Mouse (Mus musculus) MEL (cell line): ENCODE measurements at regions not wholly inside any gene's neighbourhood (a gene's known extent, or its start where the extent isn't known, plus 50 kb on each side); places are given as distances from the start of the nearest gene placed in this dataset.

Experiments
- DNase-seq: peaks from one replicate; pipeline ENCODE4 v3.0.0; 2011; ENCODE audit warnings: low read depth, low spot score
- H3K27ac ChIP-seq: 2 replicates; pipeline ENCODE4 v1.5.1; 2012; ENCODE audit warnings: low read depth, mild to moderate bottlenecking, control low read depth, low read length, moderate library complexity; ENCODE audit not compliant: control insufficient read depth
- H3K27me3 ChIP-seq, 2 experiments: fragments of 150-350 bp in 1 of 2; sonication (generic) in 1 of 2; 2 replicates each; pipeline ENCODE4 v1.6.1; 2012; ENCODE audit warnings: low read length in 2 of 2, mild to moderate bottlenecking in 2 of 2, improper control_type of control experiment in 1 of 2, moderate library complexity in 1 of 2; ENCODE audit not compliant: insufficient read depth in 2 of 2, control insufficient read depth in 1 of 2
- H3K36me3 ChIP-seq, 2 experiments: 2 replicates each; pipeline ENCODE4 v1.6.1; 2012 to 2014; ENCODE audit warnings: low read length in 2 of 2, improper control_type of control experiment in 1 of 2, inconsistent platforms in 1 of 2, mild to moderate bottlenecking in 1 of 2; ENCODE audit not compliant: insufficient read depth in 2 of 2, control insufficient read depth in 1 of 2
- H3K4me1 ChIP-seq, 2 experiments: fragments of 150-350 bp in 1 of 2; sonication (generic) in 1 of 2; 2 replicates each; pipeline ENCODE4 v1.6.1; 2012; ENCODE audit warnings: low read length in 2 of 2, improper control_type of control experiment in 1 of 2, mild to moderate bottlenecking in 1 of 2; ENCODE audit not compliant: insufficient read depth in 2 of 2, control insufficient read depth in 1 of 2
- H3K4me3 ChIP-seq, 2 experiments: fragments of 150-350 bp in 1 of 2; sonication (generic) in 1 of 2; 2 replicates each; pipeline ENCODE4 v1.5.1; 2012; ENCODE audit warnings: low read depth in 2 of 2, low read length in 2 of 2, mild to moderate bottlenecking in 2 of 2, moderate library complexity in 2 of 2, control low read depth in 1 of 2, improper control_type of control experiment in 1 of 2; ENCODE audit not compliant: control insufficient read depth in 1 of 2, insufficient read depth in 1 of 2
- H3K79me2 ChIP-seq: 2 replicates; pipeline ENCODE4 v1.6.1; 2012; ENCODE audit warnings: mild to moderate bottlenecking, low read length, moderate library complexity; ENCODE audit not compliant: control insufficient read depth, poor library complexity, insufficient read depth
- H3K9ac ChIP-seq: 2 replicates; pipeline ENCODE4 v1.6.1; 2012; ENCODE audit warnings: low read depth, mild to moderate bottlenecking, control low read depth, low read length, moderate library complexity; ENCODE audit not compliant: control insufficient read depth, poor library complexity, severe bottlenecking
- H3K9me3 ChIP-seq: fragments of 150-350 bp; sonication (generic); replicated peaks from 2 replicates; pipeline ENCODE4 v1.6.1; 2012; ENCODE audit warnings: mild to moderate bottlenecking, low read length, improper control_type of control experiment, moderate library complexity; ENCODE audit not compliant: insufficient read depth
- BHLHE40 ChIP-seq: IDR thresholded peaks from 2 replicates; pipeline ENCODE4 v1.6.1; 2012; ENCODE audit warnings: low read depth, mild to moderate bottlenecking, inconsistent platforms, low read length, improper control_type of control experiment, borderline replicate concordance
- CHD1 ChIP-seq: IDR thresholded peaks from 2 replicates; pipeline ENCODE4 v1.6.1; 2012; ENCODE audit warnings: low read depth, mild to moderate bottlenecking, inconsistent platforms, low read length, improper control_type of control experiment
- CTCF ChIP-seq, 3 experiments: IDR thresholded peaks in 2 of 3; conservative IDR thresholded peaks in 1 of 3; 2 replicates each; pipeline ENCODE4 v1.5.1; 2011 to 2012; ENCODE audit warnings: low read length in 3 of 3, low read depth in 2 of 3, mild to moderate bottlenecking in 2 of 3, improper control_type of control experiment in 1 of 3, inconsistent platforms in 1 of 3, mixed read lengths in 1 of 3, moderate library complexity in 1 of 3; ENCODE audit not compliant: control insufficient read depth in 1 of 3, insufficient read depth in 1 of 3, poor library complexity in 1 of 3, severe bottlenecking in 1 of 3
- ELF1 ChIP-seq: IDR thresholded peaks from 2 replicates; pipeline ENCODE4 v1.6.1; 2014; ENCODE audit warnings: low read depth, mild to moderate bottlenecking, inconsistent platforms, low read length, improper control_type of control experiment, moderate library complexity
- ETS1 ChIP-seq: IDR thresholded peaks from 2 replicates; pipeline ENCODE4 v1.6.1; 2012; ENCODE audit warnings: low read depth, mild to moderate bottlenecking, inconsistent platforms, low read length, improper control_type of control experiment, moderate library complexity
- GABPA ChIP-seq: IDR thresholded peaks from 2 replicates; pipeline ENCODE4 v1.6.1; 2012; ENCODE audit warnings: low read depth, mild to moderate bottlenecking, inconsistent platforms, low read length, improper control_type of control experiment, moderate library complexity
- GATA1 ChIP-seq: IDR thresholded peaks from 2 replicates; pipeline ENCODE4 v1.6.1; 2011; ENCODE audit warnings: low read depth, low read length, improper control_type of control experiment
- HCFC1 ChIP-seq: IDR thresholded peaks from 2 replicates; pipeline ENCODE4 v1.6.1; 2012; ENCODE audit warnings: low read depth, mild to moderate bottlenecking, inconsistent platforms, low read length, improper control_type of control experiment, moderate library complexity
- MAFK ChIP-seq: IDR thresholded peaks from 2 replicates; pipeline ENCODE4 v1.6.1; 2011; ENCODE audit warnings: low read depth, mild to moderate bottlenecking, low read length, improper control_type of control experiment, borderline replicate concordance
- MEF2A ChIP-seq: IDR thresholded peaks from 2 replicates; pipeline ENCODE4 v1.6.1; 2014; ENCODE audit warnings: low read depth, mild to moderate bottlenecking, inconsistent platforms, low read length, improper control_type of control experiment; ENCODE audit not compliant: poor library complexity, insufficient replicate concordance, severe bottlenecking; ENCODE audit errors: extremely low read depth
- MXI1 ChIP-seq: IDR thresholded peaks from 2 replicates; pipeline ENCODE4 v1.6.1; 2011; ENCODE audit warnings: mild to moderate bottlenecking, low read depth, low read length, improper control_type of control experiment
- MYB ChIP-seq: IDR thresholded peaks from 2 replicates; pipeline ENCODE4 v1.6.1; 2011; ENCODE audit warnings: mild to moderate bottlenecking, low read depth, low read length, improper control_type of control experiment
- POLR2AphosphoS2 ChIP-seq: IDR thresholded peaks from 2 replicates; pipeline ENCODE4 v1.6.1; 2011; ENCODE audit warnings: low read length, improper control_type of control experiment
- SIN3A ChIP-seq: IDR thresholded peaks from 2 replicates; pipeline ENCODE4 v1.6.1; 2012; ENCODE audit warnings: low read length, improper control_type of control experiment, inconsistent platforms
- SMC3 ChIP-seq: IDR thresholded peaks from 2 replicates; pipeline ENCODE4 v1.6.1; 2011; ENCODE audit warnings: low read depth, low read length, improper control_type of control experiment
- TAL1 ChIP-seq: IDR thresholded peaks from 2 replicates; pipeline ENCODE4 v1.6.1; 2012; ENCODE audit warnings: mild to moderate bottlenecking, inconsistent platforms, low read length, moderate library complexity, mixed read lengths
- TCF12 ChIP-seq: IDR thresholded peaks from 2 replicates; pipeline ENCODE4 v1.6.1; 2014; ENCODE audit warnings: low read depth, mild to moderate bottlenecking, inconsistent platforms, low read length, improper control_type of control experiment, moderate library complexity
- UBTF ChIP-seq: IDR thresholded peaks from 2 replicates; pipeline ENCODE4 v1.6.1; 2012; ENCODE audit warnings: low read depth, mild to moderate bottlenecking, inconsistent platforms, low read length, improper control_type of control experiment, moderate library complexity, borderline replicate concordance; ENCODE audit not compliant: insufficient read depth
- USF1 ChIP-seq: IDR thresholded peaks from 2 replicates; pipeline ENCODE4 v1.6.1; 2014; ENCODE audit warnings: low read depth, mild to moderate bottlenecking, inconsistent platforms, low read length, improper control_type of control experiment, moderate library complexity
- USF2 ChIP-seq, 2 experiments: IDR thresholded peaks; 2 replicates each; pipeline ENCODE4 v1.6.1; 2011 to 2012; ENCODE audit warnings: improper control_type of control experiment in 2 of 2, low read length in 2 of 2, borderline replicate concordance in 1 of 2, inconsistent platforms in 1 of 2, low read depth in 1 of 2, mild to moderate bottlenecking in 1 of 2; ENCODE audit not compliant: insufficient read depth in 1 of 2
- ZC3H11A ChIP-seq: IDR thresholded peaks from 2 replicates; pipeline ENCODE4 v1.6.1; 2012; ENCODE audit warnings: low read depth, mild to moderate bottlenecking, inconsistent platforms, low read length, improper control_type of control experiment
- ZMIZ1 ChIP-seq: IDR thresholded peaks from 2 replicates; pipeline ENCODE4 v1.6.1; 2012; ENCODE audit warnings: low read depth, mild to moderate bottlenecking, inconsistent platforms, low read length, improper control_type of control experiment, moderate library complexity

DNA sequence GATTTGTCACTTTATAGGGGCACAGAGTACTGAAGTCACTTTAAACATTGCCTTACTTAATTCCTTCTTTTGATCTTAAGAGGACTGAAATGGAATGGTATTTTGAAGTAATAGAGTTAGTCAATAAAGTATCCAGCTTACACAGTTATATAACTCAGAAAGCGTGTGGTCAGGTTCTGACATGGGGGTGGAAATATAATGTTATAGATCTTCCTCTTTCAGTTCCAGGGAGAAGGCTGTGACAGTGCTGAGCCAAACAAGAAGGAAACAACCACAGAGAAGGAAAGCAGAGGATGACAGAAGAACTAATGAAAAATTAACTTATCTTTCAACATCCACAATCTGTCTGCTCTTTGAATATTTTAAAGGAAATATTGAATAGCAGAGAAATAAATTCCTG, 399.4 kb upstream of the Atp2b1 start:
- H3K79me2 ChIP-seq = no peaks in the 10 kb centered on the region
- H3K4me3 ChIP-seq = no peak overlapping the region
- no peak overlapping the region for H3K9ac ChIP-seq
- TF ChIP-seq USF1 (no peak), POLR2AphosphoS2 (no peak), MAFK (no peak), CTCF (IDR thresholded peaks at IDR 0.05 in 2 of 3, conservative IDR thresholded peaks at IDR 0.05 in 1 of 3; ENCODE audit: control insufficient read depth in 1 of 3, insufficient read depth in 1 of 3, low read depth in 2 of 3, low read length in 3 of 3, poor library complexity in 1 of 3, severe bottlenecking in 1 of 3) (no peak), CHD1 (no peak), ETS1 (no peak), TAL1 (no peak), ELF1 (no peak)
- no peak overlapping the region for H3K27ac ChIP-seq
- H3K9me3 ChIP-seq = no peaks in the 10 kb centered on the region
- H3K27me3 ChIP-seq = no peaks in the 10 kb centered on the region
- no peaks in the 10 kb centered on the region for H3K4me1 ChIP-seq
- no peak for DNase-seq
- no peaks in the 10 kb centered on the region for H3K36me3 ChIP-seq

DNA sequence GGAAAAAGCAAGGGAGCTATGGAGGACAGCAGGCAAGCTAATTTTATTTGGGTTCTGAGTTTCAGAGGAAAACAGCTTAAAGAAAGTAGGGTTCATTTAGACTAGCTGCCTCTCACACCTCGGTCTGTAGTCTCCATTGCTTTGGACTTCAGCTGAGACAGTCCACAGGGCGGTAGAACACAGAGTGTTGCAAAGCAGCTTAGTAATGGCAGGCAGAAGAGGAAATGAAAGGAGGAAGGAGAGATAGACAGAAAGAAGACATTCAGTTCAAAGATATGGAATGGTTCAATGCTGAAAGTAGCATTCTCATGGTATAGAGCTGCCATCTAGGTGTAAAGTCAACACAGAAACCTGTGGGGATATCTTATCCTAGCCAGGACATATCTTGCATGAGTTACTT, 396.6 kb upstream of the Atp2b1 start:
- Histone ChIP-seq H3K27me3 (no peaks in the 10 kb centered on the region), H3K9ac (no peak overlapping the region), H3K36me3 (no peaks in the 10 kb centered on the region), H3K79me2 (no peaks in the 10 kb centered on the region), H3K9me3 (no peaks in the 10 kb centered on the region), H3K4me3 (no peak overlapping the region), H3K27ac (no peak overlapping the region), H3K4me1 (no peaks in the 10 kb centered on the region)
- no peak for DNase-seq
- TF ChIP-seq GABPA (no peak), SMC3 (no peak), BHLHE40 (no peak), TCF12 (no peak), MYB (no peak), ZMIZ1 (no peak), ETS1 (no peak), UBTF (no peak), ZC3H11A (no peak), USF2 (IDR thresholded peaks at IDR 0.05; ENCODE audit: borderline replicate concordance in 1 of 2, insufficient read depth in 1 of 2, low read depth in 1 of 2, low read length in 2 of 2) (no peak), SIN3A (no peak), TAL1 (no peak), MXI1 (no peak), MEF2A (no peak), HCFC1 (no peak), GATA1 (no peak)
